Mouse (Mus musculus): ENCODE results near the gene Olfr497. TPM values are rescaled to one million over a fixed set of nuclear protein-coding genes. Genes with fewer than 3 reads are reported as not detected.

Gene Olfr497
- polyA plus RNA-seq (2012; rRNA removed; ENCODE audit: low replicate concordance), result not detected in 2 replicates

DNA sequence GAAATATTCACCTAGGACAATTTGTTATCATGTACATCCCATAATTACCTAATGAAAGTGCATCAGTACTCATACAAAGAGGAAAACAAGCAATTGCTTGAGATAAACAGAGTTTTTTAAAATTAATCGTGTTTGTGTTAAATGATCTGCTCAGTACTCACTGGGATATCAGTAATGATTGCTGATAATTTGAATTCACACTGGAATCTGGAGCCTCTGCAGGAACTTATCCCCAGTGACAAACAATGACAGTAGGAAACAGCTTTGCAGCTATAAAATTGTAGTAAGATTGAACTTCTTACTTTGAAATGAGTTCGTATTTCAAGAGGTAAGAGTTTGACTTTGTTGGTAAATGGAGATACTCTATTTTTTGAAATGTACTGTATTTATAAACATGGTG is at the start of gene Olfr497:
Olfr497 (plus strand) TSS at position 301 of the 400 bp plus-strand sequence.

DNA sequence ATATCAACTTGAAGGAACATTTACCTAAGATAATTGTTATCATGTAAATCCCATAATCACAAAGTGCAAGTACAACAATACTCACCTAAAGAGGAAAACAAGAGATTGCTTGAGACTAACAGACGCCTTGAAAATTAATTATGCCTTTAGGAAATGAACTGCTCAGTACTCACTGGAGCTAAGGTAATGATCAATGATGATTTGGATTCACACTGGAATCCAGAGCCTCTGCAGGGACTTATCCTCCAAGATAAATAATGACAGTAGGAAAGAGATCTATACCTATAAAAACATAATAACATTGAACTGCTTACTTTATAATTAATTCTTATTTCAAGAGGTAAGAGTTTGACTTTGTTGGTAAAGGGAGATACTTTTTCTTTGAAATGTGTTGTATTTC is 27.4 kb upstream of the Olfr497 start, which contains the start of gene Olfr495:
Olfr495 (plus strand) TSS at position 301 of the 400 bp plus-strand sequence.

GRCm38 (mm10) chr7:108465026-108465425 is 44.8 kb downstream of the Olfr497 start, which contains the start of gene Olfr498:
Olfr498 (plus strand) TSS chr7:108465326.

Other genes starting within 250 kb of the Olfr497 start
- gene Olfr486, start 247.7 kb upstream of the Olfr497 start, polyA plus RNA-seq (2012; rRNA removed; ENCODE audit: low replicate concordance), result not detected in 2 replicates
- not detected in 2 replicates for gene Olfr487, start 205.8 kb upstream of the Olfr497 start, polyA plus RNA-seq (2012; rRNA removed; ENCODE audit: low replicate concordance)
- gene Olfr488, start 162.1 kb upstream of the Olfr497 start, polyA plus RNA-seq (2012; rRNA removed; ENCODE audit: low replicate concordance), result not detected in 2 replicates
- not detected in 2 replicates for gene Olfr490, start 131.5 kb upstream of the Olfr497 start, polyA plus RNA-seq (2012; rRNA removed; ENCODE audit: low replicate concordance)
- not detected in 2 replicates for gene Olfr491, start 107.0 kb upstream of the Olfr497 start, polyA plus RNA-seq (2012; rRNA removed; ENCODE audit: low replicate concordance)
- not detected in 2 replicates for gene Olfr492, start 96.7 kb upstream of the Olfr497 start, polyA plus RNA-seq (2012; rRNA removed; ENCODE audit: low replicate concordance)
- gene Olfr493, start 73.4 kb upstream of the Olfr497 start, polyA plus RNA-seq (2012; rRNA removed; ENCODE audit: low replicate concordance), result not detected in 2 replicates
- not detected in 2 replicates for gene Olfr494, start 55.1 kb upstream of the Olfr497 start, polyA plus RNA-seq (2012; rRNA removed; ENCODE audit: low replicate concordance)
- gene Olfr495, start 27.3 kb upstream of the Olfr497 start, polyA plus RNA-seq (2012; rRNA removed; ENCODE audit: low replicate concordance), result not detected in 2 replicates
- not detected in 2 replicates for gene Olfr498, start 44.9 kb downstream of the Olfr497 start, polyA plus RNA-seq (2012; rRNA removed; ENCODE audit: low replicate concordance)
- not detected in 2 replicates for gene Olfr502, start 104.6 kb downstream of the Olfr497 start, polyA plus RNA-seq (2012; rRNA removed; ENCODE audit: low replicate concordance)
- gene Olfr503, start 124.1 kb downstream of the Olfr497 start, polyA plus RNA-seq (2012; rRNA removed; ENCODE audit: low replicate concordance), result not detected in 2 replicates
- 0.31 TPM in 1 of 2 replicates, not detected in the other for gene Olfr504, start 145.4 kb downstream of the Olfr497 start, polyA plus RNA-seq (2012; rRNA removed; ENCODE audit: low replicate concordance)
- not detected in 2 replicates for gene Olfr506, start 190.4 kb downstream of the Olfr497 start, polyA plus RNA-seq (2012; rRNA removed; ENCODE audit: low replicate concordance)
- gene Olfr507, start 201.4 kb downstream of the Olfr497 start, polyA plus RNA-seq (2012; rRNA removed; ENCODE audit: low replicate concordance), result not detected in 2 replicates
- not detected in 2 replicates for gene Olfr508, start 209.6 kb downstream of the Olfr497 start, polyA plus RNA-seq (2012; rRNA removed; ENCODE audit: low replicate concordance)
- not detected in 2 replicates for gene Olfr509, start 231.5 kb downstream of the Olfr497 start, polyA plus RNA-seq (2012; rRNA removed; ENCODE audit: low replicate concordance)
- not detected in 2 replicates for gene Olfr510, start 246.0 kb downstream of the Olfr497 start, polyA plus RNA-seq (2012; rRNA removed; ENCODE audit: low replicate concordance)